Mouse (Mus musculus): ENCODE results near the gene Tnik. TPM values are rescaled to one million over a fixed set of nuclear protein-coding genes. Genes with fewer than 3 reads are reported as not detected.

Tnik gene
- total RNA-seq, 2 experiments from 2014 or later = 6.2 to 9.2 TPM

DNA sequence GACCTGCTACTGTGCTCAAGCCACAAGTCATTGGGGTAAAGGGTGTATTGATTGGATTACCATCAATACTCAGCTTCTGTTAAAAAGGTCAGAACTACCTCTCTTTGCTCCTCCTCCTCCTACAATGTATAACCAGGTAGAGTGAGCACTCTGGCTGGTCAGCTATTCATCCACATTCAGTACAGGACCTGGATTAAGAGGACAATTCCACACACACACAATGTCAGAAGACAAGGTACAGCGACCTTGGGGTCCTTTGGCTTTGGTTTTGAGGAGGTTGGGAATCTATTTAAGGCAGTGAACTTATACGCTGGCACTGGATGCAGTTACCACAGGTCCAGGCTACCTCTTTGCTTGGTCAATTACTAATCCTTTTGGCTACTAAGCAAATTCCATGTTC is 434.8 kb downstream of the Tnik start, which contains the start of gene Slc2a2:
TSS of gene Slc2a2 (plus strand) at position 107 of the 400 bp plus-strand sequence.
- no peak for ATAC-seq (replicated peaks; ENCODE audit: poor library complexity)

DNA sequence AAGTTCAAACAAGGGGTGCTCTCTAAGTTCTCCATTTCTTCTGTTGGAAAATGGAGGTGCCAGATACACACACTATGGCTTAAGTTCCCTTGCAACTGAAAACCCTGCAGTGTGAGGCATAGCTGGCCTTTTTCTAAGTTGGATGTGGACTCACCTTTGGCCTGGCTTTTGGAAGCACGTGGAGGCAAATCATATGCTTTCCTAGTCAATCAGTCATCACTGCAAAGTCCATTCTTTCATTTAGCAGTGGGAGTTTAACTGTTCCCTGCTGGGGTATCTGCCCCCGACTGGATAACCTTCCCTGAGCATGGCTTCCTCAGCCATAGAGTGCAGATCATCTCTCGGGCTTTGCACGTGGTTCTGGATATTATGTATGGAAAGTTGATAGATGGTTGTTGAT is 436.6 kb downstream of the Tnik start:
- no peak for ATAC-seq (replicated peaks; ENCODE audit: poor library complexity)

DNA sequence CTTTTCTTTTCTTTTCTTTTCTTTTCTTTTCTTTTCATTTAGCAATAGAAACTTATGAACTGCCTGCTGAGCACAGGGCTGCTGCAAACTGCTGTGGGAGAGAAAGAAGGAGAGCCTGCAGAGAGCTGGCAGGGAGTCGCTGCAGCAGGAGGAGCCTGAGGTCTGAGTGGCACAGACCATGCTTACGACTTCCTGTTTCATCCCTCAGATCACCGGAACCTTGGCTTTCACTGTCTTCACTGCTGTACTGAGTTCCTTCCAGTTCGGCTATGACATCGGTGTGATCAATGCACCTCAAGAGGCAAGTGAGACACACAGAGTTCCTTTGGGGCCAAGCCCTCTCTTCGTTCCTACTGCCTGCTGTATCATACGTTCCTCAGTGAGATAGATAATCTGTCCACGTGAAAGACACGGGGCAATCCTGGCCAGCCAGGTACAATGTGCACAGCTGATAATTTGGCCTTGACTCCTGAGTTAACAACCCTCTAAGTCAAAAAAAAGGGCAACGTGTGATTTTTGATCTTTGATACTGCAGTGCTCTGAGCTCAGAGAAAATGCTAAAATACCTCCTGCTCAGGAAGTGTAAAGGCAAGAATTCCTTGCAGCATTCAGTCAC is 442.6 kb downstream of the Tnik start:
- ATAC-seq (replicated peaks; ENCODE audit: poor library complexity) = peak; percentile 85

DNA sequence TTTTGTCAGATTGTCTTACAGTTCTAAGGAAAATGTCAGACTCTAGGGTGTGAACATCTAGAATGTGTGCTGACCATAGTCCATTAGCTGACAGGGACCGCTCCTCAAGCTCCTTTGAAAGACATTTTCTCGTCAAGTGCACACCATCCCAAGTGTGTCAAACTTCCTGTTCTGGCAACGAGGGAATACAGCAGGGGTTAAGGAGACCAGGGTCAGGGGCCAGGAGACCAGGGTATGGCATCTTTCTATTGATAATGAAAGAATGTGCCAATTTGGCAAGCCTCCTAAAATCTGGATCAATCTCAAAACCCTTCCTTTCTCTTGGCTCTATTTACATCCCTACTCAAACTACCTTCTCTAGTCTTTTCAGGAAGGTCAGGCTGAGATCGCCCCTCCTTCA is 443.7 kb downstream of the Tnik start:
- ATAC-seq (replicated peaks; ENCODE audit: poor library complexity) = no peak

DNA sequence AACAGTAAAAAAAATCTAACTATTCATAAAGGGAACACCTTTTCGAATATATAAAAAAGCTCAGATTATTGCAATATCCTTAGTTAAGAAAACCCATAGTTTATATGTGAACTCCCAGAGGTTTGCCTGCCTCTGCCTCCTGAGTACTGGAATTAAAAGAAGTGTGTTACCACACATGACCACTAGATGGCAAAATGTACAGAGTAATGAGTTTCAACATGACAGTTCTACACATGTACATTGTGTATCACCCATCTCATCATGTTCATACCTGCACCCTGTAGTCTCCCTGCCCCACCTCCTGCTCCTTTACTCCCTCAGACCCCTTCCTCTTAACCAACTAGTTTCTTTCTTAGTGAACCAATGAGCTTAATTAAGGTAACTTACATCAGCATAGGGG is 446.7 kb downstream of the Tnik start:
- peak; percentile 75 for ATAC-seq (replicated peaks; ENCODE audit: poor library complexity)

DNA sequence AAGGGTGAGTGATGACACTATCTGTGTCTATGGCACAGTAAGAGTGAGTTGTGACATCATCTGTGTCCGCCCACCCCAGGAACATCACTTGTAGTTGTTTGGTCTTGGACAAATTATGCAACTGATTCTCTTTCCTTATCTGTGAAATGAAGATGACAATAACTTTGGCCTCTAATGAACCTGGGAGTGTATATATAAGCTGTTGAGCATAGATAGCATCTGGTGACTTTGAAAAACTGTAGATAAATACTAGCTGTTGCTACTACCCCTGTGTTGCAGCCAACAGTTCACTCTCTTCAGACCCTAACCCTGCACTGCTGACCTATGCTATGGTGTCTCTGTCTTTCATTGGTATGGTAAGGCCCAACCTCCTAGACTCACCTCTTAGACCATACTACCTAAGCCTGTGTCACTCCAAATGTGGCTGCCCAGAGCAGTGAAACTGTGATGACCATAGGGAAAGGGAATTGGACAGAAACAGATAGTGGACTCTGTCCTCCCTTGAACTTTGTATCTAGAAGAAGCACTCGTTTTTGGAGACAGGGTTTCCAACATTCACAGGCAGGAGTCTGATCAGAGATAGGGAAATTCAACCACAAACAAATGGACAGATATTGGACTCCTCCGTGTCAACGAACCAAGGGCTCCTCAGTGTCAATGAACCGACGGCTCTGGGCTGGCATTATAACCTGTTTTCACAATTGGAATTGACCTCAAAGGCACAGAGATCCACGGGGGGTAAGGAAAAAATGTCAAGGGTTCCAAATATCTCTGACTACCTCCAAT is 451.1 kb downstream of the Tnik start:
- ATAC-seq (replicated peaks; ENCODE audit: poor library complexity) = no peak

DNA sequence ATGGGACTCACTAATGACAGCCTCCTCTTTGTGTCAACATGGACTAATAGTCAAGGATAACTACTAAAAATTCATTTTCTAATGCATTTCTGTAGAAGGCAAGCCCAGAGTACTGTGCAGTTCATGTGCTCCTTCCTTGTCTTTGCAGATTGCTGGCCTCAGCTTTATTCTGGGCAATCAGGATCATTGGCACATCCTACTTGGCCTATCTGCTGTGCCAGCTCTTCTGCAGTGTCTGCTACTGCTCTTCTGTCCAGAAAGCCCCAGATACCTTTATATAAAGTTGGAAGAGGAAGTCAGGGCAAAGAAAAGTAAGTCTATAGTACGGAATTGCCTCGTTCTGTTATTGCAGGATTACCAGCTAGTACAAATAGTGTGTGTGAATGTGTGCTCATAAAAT is 455.5 kb downstream of the Tnik start:
- no peak for ATAC-seq (replicated peaks; ENCODE audit: poor library complexity)

DNA sequence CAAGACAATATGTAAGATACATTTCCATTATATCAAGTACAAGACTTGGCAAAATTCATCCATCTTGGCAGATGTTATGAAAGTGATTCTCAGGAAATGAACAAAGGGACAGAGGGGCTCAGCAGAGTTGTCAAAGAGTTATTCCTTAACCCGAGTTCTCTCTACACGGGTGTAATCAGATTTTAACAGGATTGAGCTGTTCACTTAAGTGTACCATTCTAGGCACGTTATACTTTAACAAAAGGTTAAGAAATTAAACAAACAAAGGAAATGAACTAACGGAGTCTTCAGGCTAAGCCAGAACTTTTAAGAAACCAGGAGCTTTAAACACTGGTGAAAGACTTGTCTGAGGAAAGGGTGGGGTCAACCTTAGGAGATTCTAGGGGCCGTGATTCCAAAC is 458.2 kb downstream of the Tnik start:
- no peak for ATAC-seq (replicated peaks; ENCODE audit: poor library complexity)

DNA sequence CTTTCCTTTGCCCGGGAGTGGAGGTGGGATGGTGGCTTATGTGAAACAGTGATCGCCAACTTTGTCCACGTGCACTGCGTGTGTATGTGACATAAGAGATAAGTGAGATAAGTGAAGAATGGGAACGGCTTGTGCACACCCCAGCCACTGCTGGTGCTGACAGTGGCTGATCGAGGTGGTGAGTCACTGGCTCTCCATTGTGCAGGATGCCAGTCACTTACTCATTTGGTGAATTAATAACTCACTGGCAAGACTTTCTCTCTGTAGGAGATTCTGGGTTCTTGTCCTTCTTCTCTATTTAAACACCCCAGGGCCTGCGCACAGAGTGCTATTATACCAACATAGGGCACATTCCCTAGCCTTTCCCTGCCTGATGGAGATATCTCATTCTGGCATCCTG is 458.8 kb downstream of the Tnik start:
- no peak for ATAC-seq (replicated peaks; ENCODE audit: poor library complexity)

DNA sequence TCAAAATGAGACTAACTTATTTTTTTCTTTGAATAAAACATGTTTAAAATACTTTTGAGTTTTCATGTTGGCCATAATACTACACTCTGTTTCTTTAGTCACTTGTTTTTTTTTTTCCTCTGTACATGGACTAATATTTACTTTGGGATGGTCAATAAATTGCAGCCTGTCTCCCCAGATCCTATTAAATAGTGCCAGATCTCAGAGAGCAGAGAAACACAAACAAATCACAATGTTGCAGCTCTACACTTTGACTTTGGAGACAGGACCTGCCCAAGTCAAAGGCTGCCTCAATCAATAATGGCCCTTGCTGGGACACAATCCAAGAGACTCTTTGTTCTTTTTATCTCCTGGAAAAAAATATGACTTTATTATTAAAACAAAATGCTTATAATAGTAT is 459.5 kb downstream of the Tnik start:
- no peak for ATAC-seq (replicated peaks; ENCODE audit: poor library complexity)

DNA sequence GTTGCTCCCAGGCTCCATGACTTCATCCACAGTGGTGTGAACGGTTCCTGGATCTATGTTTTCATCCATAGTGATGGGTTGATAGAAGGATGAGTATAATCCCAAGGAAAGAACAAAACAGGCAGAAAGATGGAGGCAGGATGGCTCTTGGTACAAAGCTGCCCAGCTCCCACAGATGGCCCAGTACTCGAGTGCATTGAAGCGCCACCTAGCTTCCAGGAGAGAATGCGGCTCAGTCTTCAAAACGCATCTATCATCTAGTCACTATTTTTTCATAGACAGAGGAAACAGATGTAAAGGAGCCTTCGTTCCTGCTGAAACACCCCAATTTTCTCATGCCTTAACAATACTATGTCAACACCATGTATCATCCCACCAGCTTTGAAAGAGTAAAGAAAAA is 460.5 kb downstream of the Tnik start:
- no peak for ATAC-seq (replicated peaks; ENCODE audit: poor library complexity)

DNA sequence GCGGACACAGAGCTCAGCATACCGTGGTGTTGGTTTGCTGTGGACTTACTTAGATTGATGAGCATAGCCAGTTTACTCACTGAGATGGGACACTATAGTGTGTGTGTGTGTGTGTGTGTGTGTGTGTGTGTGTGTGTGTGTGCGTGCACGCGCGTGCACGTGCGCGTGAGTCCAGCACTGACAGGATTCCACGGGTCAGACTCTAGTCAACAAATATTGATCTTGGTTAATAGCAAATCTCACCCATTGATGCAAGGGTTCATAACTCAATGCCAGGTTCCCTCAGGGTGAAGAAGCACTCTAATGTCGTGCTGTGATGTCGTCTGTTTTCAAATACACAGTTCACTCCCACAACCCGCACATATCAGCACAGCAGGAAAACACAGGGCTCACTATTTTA is 462.2 kb downstream of the Tnik start:
- no peak for ATAC-seq (replicated peaks; ENCODE audit: poor library complexity)
